Mouse (Mus musculus): ENCODE results near the gene Eif4b.

The Eif4b gene

GRCm38 (mm10) chr15:102044745-102045144, 28.8 kb upstream of the Eif4b start:
- no peaks in the 10 kb centered on the region for H3K4me1 ChIP-seq (replicated peaks; ENCODE audit: low read depth, low read length)
- TF ChIP-seq CTCF (conservative IDR thresholded peaks at IDR 0.05; ENCODE audit: low read length) = no peak
- TF ChIP-seq POU5F1 (IDR thresholded peaks at IDR 0.05; ENCODE audit: borderline replicate concordance, low read length) = no peak
- TF ChIP-seq NANOG (IDR thresholded peaks at IDR 0.05; ENCODE audit: borderline replicate concordance, low read length) = no peak

GRCm38 (mm10) chr15:102045691-102046090, 27.9 kb upstream of the Eif4b start:
- no peaks in the 10 kb centered on the region for H3K4me1 ChIP-seq (replicated peaks; ENCODE audit: low read depth, low read length)
- H3K27me3 ChIP-seq (ENCODE audit: insufficient read depth, low read length) = peaks cover 9% of the 10 kb centered on the region
- TF ChIP-seq POU5F1 (IDR thresholded peaks at IDR 0.05; ENCODE audit: borderline replicate concordance, low read length) (no peak), CTCF (conservative IDR thresholded peaks at IDR 0.05; ENCODE audit: low read length) (no peak)
- H3K9me3 ChIP-seq (ENCODE audit: low read length) = no peaks in the 10 kb centered on the region
- no peak overlapping the region for H3K4me3 ChIP-seq (replicated peaks; ENCODE audit: low read length)
- H3K36me3 ChIP-seq (ENCODE audit: insufficient read depth, low read length) = no peaks in the 10 kb centered on the region

More at GRCm38 (mm10) chr15:102044745-102045144, 28.8 kb upstream of the Eif4b start:
- H3K9me3 ChIP-seq (ENCODE audit: low read length) = no peaks in the 10 kb centered on the region
- 0 out of 2 replicates have a peak, but pooled peaks cover 7% of the 10 kb centered on the region for H3K27me3 ChIP-seq (ENCODE audit: insufficient read depth, low read length)
- no peak overlapping the region for H3K4me3 ChIP-seq (replicated peaks; ENCODE audit: low read length)
- H3K36me3 ChIP-seq (ENCODE audit: insufficient read depth, low read length) = no peaks in the 10 kb centered on the region

GRCm38 (mm10) chr15:102048006-102048405, 25.6 kb upstream of the Eif4b start:
- H3K27me3 ChIP-seq (ENCODE audit: insufficient read depth, low read length) = peaks cover 8% of the 10 kb centered on the region
- TF ChIP-seq CTCF (conservative IDR thresholded peaks at IDR 0.05; ENCODE audit: low read length) (no peak), POU5F1 (IDR thresholded peaks at IDR 0.05; ENCODE audit: borderline replicate concordance, low read length) (no peak), NANOG (IDR thresholded peaks at IDR 0.05; ENCODE audit: borderline replicate concordance, low read length) (no peak)
- no peak overlapping the region for H3K4me3 ChIP-seq (replicated peaks; ENCODE audit: low read length)
- H3K36me3 ChIP-seq (ENCODE audit: insufficient read depth, low read length) = no peaks in the 10 kb centered on the region
- no peaks in the 10 kb centered on the region; the same call in 1 of the 2 replicates for H3K4me1 ChIP-seq (replicated peaks; ENCODE audit: low read depth, low read length)
- no peaks in the 10 kb centered on the region for H3K9me3 ChIP-seq (ENCODE audit: low read length)

DNA sequence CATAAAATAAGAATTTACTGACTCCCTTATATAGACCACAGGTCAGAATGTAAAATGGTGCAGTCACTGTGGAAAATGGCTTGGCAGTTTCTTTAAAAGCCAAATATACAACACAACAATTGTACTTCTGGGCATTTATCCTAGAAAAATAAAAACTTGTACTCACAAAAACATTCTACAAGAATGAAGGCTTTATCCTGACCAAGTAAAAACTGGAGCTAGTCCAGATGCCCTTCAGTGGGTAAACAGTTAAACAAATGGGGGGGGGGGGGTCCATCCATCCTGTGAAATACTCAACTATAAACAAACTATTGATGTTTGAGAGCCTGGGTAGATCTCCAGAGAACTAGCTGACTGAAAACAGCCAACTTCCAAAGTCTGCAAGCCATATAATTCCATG, 23.7 kb upstream of the Eif4b start:
- no peaks in the 10 kb centered on the region; the same call in 1 of the 2 replicates for H3K4me1 ChIP-seq (replicated peaks; ENCODE audit: low read depth, low read length)
- H3K27me3 ChIP-seq (ENCODE audit: insufficient read depth, low read length) = peaks cover 12% of the 10 kb centered on the region
- no peak overlapping the region for H3K4me3 ChIP-seq (replicated peaks; ENCODE audit: low read length)
- H3K36me3 ChIP-seq (ENCODE audit: insufficient read depth, low read length) = no peaks in the 10 kb centered on the region
- TF ChIP-seq CTCF (conservative IDR thresholded peaks at IDR 0.05; ENCODE audit: low read length) (no peak), POU5F1 (IDR thresholded peaks at IDR 0.05; ENCODE audit: borderline replicate concordance, low read length) (no peak), NANOG (IDR thresholded peaks at IDR 0.05; ENCODE audit: borderline replicate concordance, low read length) (no peak)
- H3K9me3 ChIP-seq (ENCODE audit: low read length) = no peaks in the 10 kb centered on the region

- no peak for TF ChIP-seq POU5F1 (IDR thresholded peaks at IDR 0.05; ENCODE audit: borderline replicate concordance, low read length)
- TF ChIP-seq NANOG (IDR thresholded peaks at IDR 0.05; ENCODE audit: borderline replicate concordance, low read length) = no peak
- no peak for TF ChIP-seq CTCF (conservative IDR thresholded peaks at IDR 0.05; ENCODE audit: low read length)
- Histone ChIP-seq H3K36me3 (ENCODE audit: insufficient read depth, low read length) (no peaks in the 10 kb centered on the region), H3K4me1 (replicated peaks; ENCODE audit: low read depth, low read length) (peaks cover 3% of the 10 kb centered on the region; the same call in 1 of the 2 replicates)
Observed at GRCm38 (mm10) chr15:102051920-102052683, 21.5 kb upstream of the Eif4b start.

GRCm38 (mm10) chr15:102056495-102057174, 16.9 kb upstream of the Eif4b start:
- Histone ChIP-seq H3K9me3 (ENCODE audit: low read length) (no peaks in the 10 kb centered on the region), H3K36me3 (ENCODE audit: insufficient read depth, low read length) (no peaks in the 10 kb centered on the region), H3K4me1 (replicated peaks; ENCODE audit: low read depth, low read length) (peaks cover 3% of the 10 kb centered on the region; the same call in 1 of the 2 replicates), H3K27me3 (ENCODE audit: insufficient read depth, low read length) (peaks cover 9% of the 10 kb centered on the region), H3K4me3 (replicated peaks; ENCODE audit: low read length) (no peak overlapping the region)
- TF ChIP-seq NANOG (IDR thresholded peaks at IDR 0.05; ENCODE audit: borderline replicate concordance, low read length) (no peak), CTCF (conservative IDR thresholded peaks at IDR 0.05; ENCODE audit: low read length) (no peak), POU5F1 (IDR thresholded peaks at IDR 0.05; ENCODE audit: borderline replicate concordance, low read length) (no peak)

More at GRCm38 (mm10) chr15:102051920-102052683, 21.5 kb upstream of the Eif4b start:
- Histone ChIP-seq H3K4me3 (replicated peaks; ENCODE audit: low read length) (peak overlapping the region; percentile 79), H3K9me3 (ENCODE audit: low read length) (no peaks in the 10 kb centered on the region), H3K27me3 (ENCODE audit: insufficient read depth, low read length) (peaks cover 17% of the 10 kb centered on the region)

GRCm38 (mm10) chr15:102065661-102066325, 7.8 kb upstream of the Eif4b start:
- TF ChIP-seq CTCF (conservative IDR thresholded peaks at IDR 0.05; ENCODE audit: low read length) = peak; percentile 80
- no peak for TF ChIP-seq NANOG (IDR thresholded peaks at IDR 0.05; ENCODE audit: borderline replicate concordance, low read length)

More at GRCm38 (mm10) chr15:102065661-102066325, 7.8 kb upstream of the Eif4b start:
- Histone ChIP-seq H3K36me3 (ENCODE audit: insufficient read depth, low read length) (no peaks in the 10 kb centered on the region), H3K4me3 (replicated peaks; ENCODE audit: low read length) (no peak overlapping the region), H3K4me1 (replicated peaks; ENCODE audit: low read depth, low read length) (peaks cover 35% of the 10 kb centered on the region), H3K27me3 (ENCODE audit: insufficient read depth, low read length) (peaks cover 20% of the 10 kb centered on the region), H3K9me3 (ENCODE audit: low read length) (no peaks in the 10 kb centered on the region)

Data from E14TG2a.4 (cell line).